Mouse (Mus musculus): ENCODE results near the gene Awat1. TPM values are rescaled to one million over a fixed set of nuclear protein-coding genes. Genes with fewer than 3 reads are reported as not detected.
A peak's percentile ranks its signal among the peaks of the same experiment; 100 is the strongest.

The Awat1 gene
- polyA plus RNA-seq, 1 experiment: not detected

DNA sequence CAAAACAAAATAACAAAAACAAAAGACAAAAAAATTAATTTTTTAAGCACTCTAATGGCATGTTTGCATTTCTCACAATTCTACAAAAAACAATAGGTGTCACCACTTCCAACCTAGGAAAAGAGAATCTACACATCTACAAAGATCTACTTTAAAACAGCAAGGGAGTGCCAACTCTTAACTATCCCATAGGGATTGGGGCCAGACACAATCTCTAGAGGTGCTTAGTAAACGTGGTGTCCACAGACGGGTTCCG is 53.4 kb downstream of the Awat1 start, which contains the start of gene Kif4:
TSS of gene Kif4 (plus strand) at position 192 of the 256 bp plus-strand sequence.
- DNase-seq (ENCODE audit: low read depth): no peak
- no peak for TF ChIP-seq CTCF (IDR thresholded peaks at IDR 0.05; ENCODE audit: borderline replicate concordance, extremely low read depth, insufficient read depth, insufficient read length)
- TF ChIP-seq POLR2A (IDR thresholded peaks at IDR 0.05; ENCODE audit: borderline replicate concordance, extremely low read depth, insufficient read depth, insufficient read length, poor library complexity, severe bottlenecking): no peak

DNA sequence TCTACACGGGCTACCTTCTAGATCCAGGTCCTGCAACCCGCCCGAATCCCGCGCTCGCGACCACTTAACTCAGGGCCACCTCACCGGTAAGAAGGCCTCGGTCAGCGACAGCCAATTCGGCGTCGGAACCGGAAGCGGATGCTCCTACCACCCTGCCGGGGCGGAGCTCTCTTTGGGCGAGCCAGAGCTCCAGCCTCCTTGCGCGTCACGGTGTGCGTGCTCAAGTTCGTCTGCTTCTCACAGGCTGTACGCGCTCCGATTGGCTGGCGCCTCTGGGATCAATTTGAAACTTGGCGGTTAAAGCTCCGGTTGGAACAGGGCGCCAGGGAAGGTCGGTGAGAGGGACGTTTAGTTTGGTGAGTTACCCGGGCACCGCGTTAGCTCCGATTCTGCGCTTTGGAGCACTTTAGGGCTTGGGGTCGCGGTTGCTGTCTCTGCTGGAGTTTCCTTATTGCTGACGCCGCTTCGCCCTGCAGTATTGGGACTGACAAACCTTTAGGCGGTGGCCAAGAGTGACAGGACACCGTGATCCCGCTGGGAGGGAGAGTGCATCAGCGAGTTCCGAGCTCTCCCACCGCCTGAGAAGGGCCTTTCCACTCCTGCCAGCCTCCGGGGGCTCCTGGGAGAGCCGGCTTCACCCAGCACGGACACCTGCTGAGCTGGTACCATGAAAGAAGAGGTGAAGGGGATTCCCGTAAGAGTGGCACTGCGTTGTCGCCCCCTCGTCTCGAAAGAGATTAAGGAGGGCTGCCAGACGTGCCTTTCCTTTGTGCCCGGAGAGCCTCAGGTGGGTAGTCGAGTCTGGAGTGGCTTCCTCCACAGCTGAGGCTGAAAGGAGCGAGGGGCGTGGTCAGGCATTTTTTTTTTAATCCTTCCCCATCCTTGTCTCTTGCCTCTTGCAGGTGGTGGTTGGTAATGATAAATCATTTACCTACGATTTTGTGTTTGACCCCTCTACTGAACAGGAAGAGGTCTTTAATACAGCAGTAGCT is 54.0 kb downstream of the Awat1 start, which contains the start of gene Pdzd11:
TSS of gene Pdzd11 (minus strand) at position 767 of the 992 bp plus-strand sequence.
- DNase-seq (ENCODE audit: low read depth): peak; percentile 98
- TF ChIP-seq CTCF (IDR thresholded peaks at IDR 0.05; ENCODE audit: borderline replicate concordance, extremely low read depth, insufficient read depth, insufficient read length): no peak
- TF ChIP-seq POLR2A (IDR thresholded peaks at IDR 0.05; ENCODE audit: borderline replicate concordance, extremely low read depth, insufficient read depth, insufficient read length, poor library complexity, severe bottlenecking): peak; percentile 17; the same call in 1 of the 2 replicates

Other genes starting within 250 kb of the Awat1 start
- gene Otud6a, start 143.2 kb upstream of the Awat1 start, polyA plus RNA-seq (2012; rRNA removed): not detected in 2 replicates
- gene Awat2, start 129.5 kb upstream of the Awat1 start, polyA plus RNA-seq (2012; rRNA removed): 0.25 and 0.34 TPM in 2 replicates
- gene Igbp1, start 78.0 kb upstream of the Awat1 start, polyA plus RNA-seq (2012; rRNA removed): 46.1 and 46.8 TPM in 2 replicates
- gene Dgat2l6, start 47.4 kb upstream of the Awat1 start, polyA plus RNA-seq (2012; rRNA removed): not detected in 2 replicates
- 0.05 and 0.11 TPM in 2 replicates for gene P2ry4, start 22.6 kb downstream of the Awat1 start, polyA plus RNA-seq (2012; rRNA removed)
- gene Arr3, start 33.2 kb downstream of the Awat1 start, polyA plus RNA-seq (2012; rRNA removed): 0.22 TPM in 1 of 2 replicates, not detected in the other
- 7.9 and 11.2 TPM in 2 replicates for gene Kif4, start 53.5 kb downstream of the Awat1 start, polyA plus RNA-seq (2012; rRNA removed)
- gene Pdzd11, start 54.3 kb downstream of the Awat1 start, polyA plus RNA-seq (2012; rRNA removed): 51.0 and 51.3 TPM in 2 replicates
- gene Gdpd2, start 157.6 kb downstream of the Awat1 start, polyA plus RNA-seq (2012; rRNA removed): 51.1 and 52.8 TPM in 2 replicates
- 42.6 and 50.8 TPM in 2 replicates for gene Dlg3, start 195.5 kb downstream of the Awat1 start, polyA plus RNA-seq (2012; rRNA removed)